Mouse (Mus musculus): Measurements from ENCODE around the gene Lactb.

DNA sequence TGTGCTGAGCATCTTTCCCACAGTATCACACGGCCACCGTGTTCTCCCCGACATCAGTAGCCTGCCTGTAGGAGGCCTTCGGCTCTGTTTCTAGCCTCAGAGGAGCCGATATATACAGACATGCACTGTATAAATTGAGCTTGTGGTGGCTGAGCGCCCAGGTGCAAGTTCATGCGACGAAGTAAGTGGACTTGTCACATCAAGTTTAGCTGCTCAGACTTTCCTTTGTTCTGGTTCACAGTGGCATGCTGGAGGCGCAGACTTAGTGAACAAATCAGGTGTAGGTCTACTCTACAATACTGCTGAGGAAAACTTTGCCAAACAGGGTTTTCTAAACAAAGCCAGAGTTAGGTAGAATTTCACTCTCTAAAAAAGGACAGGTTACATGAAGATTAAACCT is 69.3 kb downstream of the Lactb start:
- TF ChIP-seq SIN3A (IDR thresholded peaks at IDR 0.05; ENCODE audit: low read length) (no peak), POLR2A (IDR thresholded peaks at IDR 0.05; ENCODE audit: control insufficient read depth in 1 of 2, insufficient read depth in 1 of 2, low read depth in 1 of 2, low read length in 2 of 2, poor library complexity in 1 of 2) (no peak), CTCF (IDR thresholded peaks at IDR 0.05 in 2 of 3, conservative IDR thresholded peaks at IDR 0.05 in 1 of 3; ENCODE audit: control insufficient read depth in 1 of 3, insufficient read depth in 1 of 3, low read depth in 2 of 3, low read length in 3 of 3, poor library complexity in 1 of 3, severe bottlenecking in 1 of 3) (no peak), GABPA (IDR thresholded peaks at IDR 0.05; ENCODE audit: low read depth, low read length) (no peak), MAZ (IDR thresholded peaks at IDR 0.05; ENCODE audit: low read depth, low read length) (no peak), CHD1 (IDR thresholded peaks at IDR 0.05; ENCODE audit: low read depth, low read length) (no peak), MYC (IDR thresholded peaks at IDR 0.05; ENCODE audit: low read depth, low read length) (no peak), POLR2AphosphoS2 (IDR thresholded peaks at IDR 0.05; ENCODE audit: low read length) (no peak), CHD2 (IDR thresholded peaks at IDR 0.05; ENCODE audit: low read length) (no peak), E2F4 (IDR thresholded peaks at IDR 0.05; ENCODE audit: borderline replicate concordance, low read depth, low read length) (no peak), ZC3H11A (IDR thresholded peaks at IDR 0.05; ENCODE audit: low read depth, low read length) (no peak), POLR2AphosphoS5 (IDR thresholded peaks at IDR 0.05; ENCODE audit: borderline replicate concordance, low read depth, low read length) (no peak), ZNF384 (IDR thresholded peaks at IDR 0.05; ENCODE audit: low read depth, low read length) (no peak), HCFC1 (IDR thresholded peaks at IDR 0.05; ENCODE audit: low read depth, low read length) (no peak)
